Mouse (Mus musculus) midbrain, embryonic 16.5 days (tissue): ENCODE results near the gene Itpk1. TPM values are rescaled to one million over a fixed set of nuclear protein-coding genes. Genes with fewer than 3 reads are reported as not detected.
A peak's percentile ranks its signal among the peaks of the same experiment; 100 is the strongest.

ENCODE experiments used
- ATAC-seq: fragments of 200-750 bp; cut with Nextera tagmentation; 2 replicates; pipeline ENCODE4 v1.8.0; 2017; ENCODE audit warnings: moderate TSS enrichment
- H3K27ac ChIP-seq: fragments of 300-500 bp; sonication (generic); 2 replicates; pipeline ENCODE4 v1.5.1; 2014; ENCODE audit warnings: mild to moderate bottlenecking, low read length, mixed read lengths
- H3K27me3 ChIP-seq: fragments of 300-500 bp; sonication (generic); 2 replicates; pipeline ENCODE4 v1.6.1; 2014; ENCODE audit warnings: low read depth, low read length, mixed read lengths; ENCODE audit not compliant: control insufficient read depth, insufficient read depth
- H3K36me3 ChIP-seq: fragments of 300-500 bp; sonication (generic); 2 replicates; pipeline ENCODE4 v1.6.1; 2014; ENCODE audit warnings: mild to moderate bottlenecking, low read length, moderate library complexity, mixed read lengths; ENCODE audit not compliant: control insufficient read depth, insufficient read depth
- H3K4me1 ChIP-seq: fragments of 300-500 bp; sonication (generic); 2 replicates; pipeline ENCODE4 v1.6.1; 2014; ENCODE audit warnings: mild to moderate bottlenecking, low read length, mixed read lengths; ENCODE audit not compliant: control insufficient read depth, insufficient read depth
- H3K4me2 ChIP-seq: fragments of 300-500 bp; sonication (generic); 2 replicates; pipeline ENCODE4 v1.6.1; 2014; ENCODE audit warnings: mild to moderate bottlenecking, low read length, mixed read lengths
- H3K4me3 ChIP-seq: fragments of 300-500 bp; sonication (generic); 2 replicates; pipeline ENCODE4 v1.5.1; 2014; ENCODE audit warnings: low read depth, mild to moderate bottlenecking, low read length, moderate library complexity, mixed read lengths
- H3K9ac ChIP-seq: fragments of 300-500 bp; sonication (generic); 2 replicates; pipeline ENCODE4 v1.6.1; 2014; ENCODE audit warnings: low read depth, low read length, mixed read lengths
- H3K9me3 ChIP-seq: fragments of 300-500 bp; sonication (generic); replicated peaks from 2 replicates; pipeline ENCODE4 v1.6.1; 2014; ENCODE audit warnings: mild to moderate bottlenecking, low read length, mixed read lengths; ENCODE audit not compliant: control insufficient read depth, poor library complexity, severe bottlenecking
- WGBS: fragments of 180-500 bp; shearing (Covaris S2); extraction: QIAGEN DNeasy Blood & Tissue Kit; methylation state at CpG from one replicate; pipeline ENCODE4 v1.1.7; 2014; 5-methylcytosine and 5-hydroxymethylcytosine counted together
- polyA plus RNA-seq: library from polyadenylated mRNA; unstranded; fragments of >200 nt; fragmentation: Nextera tagmentation; extraction: Ambion mirVana; gene quantifications from 2 replicates; pipeline ENCODE4 v1.2.1, GENCODE M21; 2015

Gene Itpk1
- polyA plus RNA-seq, 1 experiment from 2014 or later: 39.3 TPM

DNA sequence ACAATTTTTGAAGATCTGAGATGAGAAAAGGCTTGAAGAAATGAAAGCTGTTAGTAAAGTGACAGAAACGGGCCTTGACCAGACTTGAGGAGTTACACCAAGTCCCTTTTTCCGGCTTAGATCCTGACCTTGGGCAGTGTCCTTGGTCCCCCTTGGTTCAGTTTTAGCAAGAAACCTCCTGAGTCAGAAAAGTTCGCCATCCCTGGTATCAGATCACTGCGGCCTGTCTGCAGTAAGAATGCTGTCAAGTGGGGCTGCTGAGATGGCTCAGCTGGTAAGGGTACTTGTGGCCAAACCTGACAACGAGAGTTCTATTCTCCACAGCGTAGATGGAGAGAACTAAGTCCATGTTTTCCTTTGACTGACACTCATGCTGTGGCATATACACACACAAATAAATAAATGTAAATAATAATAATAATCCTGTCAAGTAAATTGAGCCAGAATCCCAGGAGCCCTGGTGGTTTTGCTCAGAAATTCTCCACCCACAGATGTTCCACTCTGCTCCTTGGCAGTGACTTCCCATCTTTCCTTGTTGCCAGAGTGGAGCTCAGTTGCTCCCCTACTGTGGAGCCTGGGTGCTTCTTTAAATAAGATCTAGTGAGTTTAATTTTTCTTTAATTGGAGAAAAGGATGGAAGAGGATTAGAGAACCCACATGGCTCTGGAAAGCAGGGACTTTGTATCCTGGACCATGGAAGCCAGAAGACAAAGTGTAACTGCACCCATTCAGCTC, 1.3 kb upstream of the Itpk1 start:
- WGBS: 73% methylated on average over 6 of the region's 6 CpGs
- H3K4me1 ChIP-seq: peaks cover 25% of the 10 kb centered on the region
- no peaks in the 10 kb centered on the region for H3K9me3 ChIP-seq
- peak overlapping the region; percentile 63; the same call in 1 of the 2 replicates for H3K4me3 ChIP-seq
- H3K27me3 ChIP-seq: no peaks in the 10 kb centered on the region
- peak overlapping the region; percentile 78; the same call in 1 of the 2 replicates for H3K9ac ChIP-seq
- H3K36me3 ChIP-seq: no peaks in the 10 kb centered on the region
- ATAC-seq: no peak
- H3K4me2 ChIP-seq: peak overlapping the region; percentile 64
- H3K27ac ChIP-seq: no peak overlapping the region

DNA sequence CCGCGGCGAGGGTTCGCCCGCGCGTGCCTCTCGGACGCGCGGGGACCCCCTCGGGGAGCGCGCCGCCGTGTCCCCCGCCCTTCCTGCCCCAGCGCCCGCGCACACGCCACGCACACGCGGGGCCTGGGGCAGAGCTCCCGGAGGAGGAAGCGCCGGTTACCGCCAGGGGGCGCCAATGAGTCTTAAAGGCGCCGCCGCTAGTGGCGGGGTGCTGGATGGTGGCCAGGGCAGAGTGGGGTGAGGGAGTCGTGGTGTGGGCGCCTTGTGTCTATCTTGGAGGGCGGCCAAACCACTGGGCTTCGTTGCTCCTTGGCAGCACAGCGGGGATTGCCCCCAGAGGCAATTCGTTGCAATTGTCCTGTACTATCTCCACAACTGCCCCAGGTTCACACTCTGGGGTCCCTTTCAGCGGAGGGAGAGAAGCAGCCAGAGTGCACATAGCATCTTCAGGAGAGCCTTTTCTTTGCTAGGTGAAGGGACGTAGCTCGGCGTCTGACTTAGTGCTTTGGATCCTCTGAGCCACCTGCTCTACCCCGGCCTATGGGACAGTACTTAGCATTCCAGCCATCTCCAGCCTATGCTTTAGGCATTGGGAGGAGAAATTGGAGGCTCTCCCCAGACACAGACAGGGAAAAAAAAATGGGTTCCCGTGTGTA, 614 bp upstream of the Itpk1 start:
- Histone ChIP-seq H3K4me1 (peaks cover 28% of the 10 kb centered on the region), H3K4me2 (peak overlapping the region; percentile 64), H3K36me3 (no peaks in the 10 kb centered on the region), H3K9me3 (no peaks in the 10 kb centered on the region), H3K27ac (peak overlapping the region; percentile 89), H3K9ac (peak overlapping the region; percentile 78), H3K27me3 (no peaks in the 10 kb centered on the region), H3K4me3 (peak overlapping the region; percentile 63)
- peak; percentile 79 for ATAC-seq
- 1% methylated on average over 26 of the region's 45 CpGs for WGBS

GRCm38 (mm10) chr12:102703921-102704408, 765 bp downstream of the Itpk1 start:
- peak overlapping the region; percentile 78 for H3K9ac ChIP-seq
- H3K4me1 ChIP-seq: peaks cover 34% of the 10 kb centered on the region
- H3K27ac ChIP-seq: peak overlapping the region; percentile 89
- no peaks in the 10 kb centered on the region for H3K36me3 ChIP-seq
- WGBS: 5% methylated on average over 17 of the region's 17 CpGs
- peak overlapping the region; percentile 63 for H3K4me3 ChIP-seq
- peak; percentile 4; the same call in 1 of the 2 replicates for ATAC-seq
- no peaks in the 10 kb centered on the region for H3K9me3 ChIP-seq
- H3K4me2 ChIP-seq: peak overlapping the region; percentile 64
- no peaks in the 10 kb centered on the region for H3K27me3 ChIP-seq

DNA sequence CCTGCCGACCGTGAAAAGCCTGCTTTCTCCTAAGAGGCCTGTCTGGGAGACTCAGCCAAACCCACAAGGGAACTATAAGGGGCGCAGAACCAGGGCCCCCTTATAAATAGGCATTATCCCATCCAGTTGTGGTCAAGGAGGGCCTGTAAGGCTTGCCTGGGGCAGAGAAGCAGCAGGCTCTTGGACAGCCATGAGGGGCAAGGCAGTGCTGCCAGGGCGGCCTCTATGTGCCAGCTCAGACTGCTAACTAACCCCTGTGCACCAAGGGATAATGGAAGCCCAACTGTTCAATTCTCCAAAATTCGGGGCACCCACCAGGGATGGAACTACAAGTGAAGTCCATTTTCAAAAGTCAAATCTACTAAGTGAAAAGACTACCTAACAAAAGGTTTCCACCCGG, 1.3 kb downstream of the Itpk1 start:
- 24% methylated on average over 6 of the region's 6 CpGs for WGBS

GRCm38 (mm10) chr12:102703111-102703412, 1.7 kb downstream of the Itpk1 start:
- no peaks in the 10 kb centered on the region for H3K9me3 ChIP-seq
- peak overlapping the region; percentile 78 for H3K9ac ChIP-seq
- no peaks in the 10 kb centered on the region for H3K27me3 ChIP-seq
- peaks cover 41% of the 10 kb centered on the region for H3K4me1 ChIP-seq
- H3K4me2 ChIP-seq: peak overlapping the region; percentile 64
- WGBS: 1% methylated on average over 4 of the region's 4 CpGs
- peak overlapping the region; percentile 63 for H3K4me3 ChIP-seq
- H3K27ac ChIP-seq: peak overlapping the region; percentile 48
- no peaks in the 10 kb centered on the region for H3K36me3 ChIP-seq
- ATAC-seq: no peak

More for the DNA sequence above, 1.3 kb downstream of the Itpk1 start:
- peak overlapping the region; percentile 78 for H3K9ac ChIP-seq
- ATAC-seq: no peak
- peak overlapping the region; percentile 63 for H3K4me3 ChIP-seq
- H3K4me1 ChIP-seq: peaks cover 37% of the 10 kb centered on the region
- no peaks in the 10 kb centered on the region for H3K36me3 ChIP-seq
- no peaks in the 10 kb centered on the region for H3K27me3 ChIP-seq
- H3K4me2 ChIP-seq: peak overlapping the region; percentile 64
- peak overlapping the region; percentile 47 for H3K27ac ChIP-seq
- H3K9me3 ChIP-seq: no peaks in the 10 kb centered on the region

- Histone ChIP-seq H3K4me3 (peak overlapping the region; percentile 63), H3K4me2 (peak overlapping the region; percentile 64), H3K27me3 (no peaks in the 10 kb centered on the region), H3K36me3 (no peaks in the 10 kb centered on the region), H3K27ac (peak overlapping the region; percentile 48; the same call in 1 of the 2 replicates), H3K9ac (peak overlapping the region; percentile 54), H3K4me1 (peaks cover 45% of the 10 kb centered on the region), H3K9me3 (no peaks in the 10 kb centered on the region)
- 3% methylated on average over 15 of the region's 15 CpGs for WGBS
- no peak for ATAC-seq
Observed at GRCm38 (mm10) chr12:102702356-102703110, 2.2 kb downstream of the Itpk1 start.

GRCm38 (mm10) chr12:102701691-102702207, 3.0 kb downstream of the Itpk1 start:
- H3K36me3 ChIP-seq: no peaks in the 10 kb centered on the region
- H3K9me3 ChIP-seq: no peaks in the 10 kb centered on the region
- no peak overlapping the region; the same call in 1 of the 2 replicates for H3K4me3 ChIP-seq
- H3K4me1 ChIP-seq: peaks cover 45% of the 10 kb centered on the region
- H3K27me3 ChIP-seq: no peaks in the 10 kb centered on the region
- 93% methylated on average over 5 of the region's 5 CpGs for WGBS
- H3K9ac ChIP-seq: no peak overlapping the region
- peak overlapping the region; percentile 64 for H3K4me2 ChIP-seq
- H3K27ac ChIP-seq: no peak overlapping the region
- no peak for ATAC-seq

GRCm38 (mm10) chr12:102700453-102700852, 4.3 kb downstream of the Itpk1 start:
- no peak overlapping the region for H3K4me2 ChIP-seq
- 0 out of 2 replicates have a peak overlapping the region, but pooled peaks have one; percentile 2 for H3K27ac ChIP-seq
- no peak overlapping the region for H3K9ac ChIP-seq
- peaks cover 39% of the 10 kb centered on the region for H3K4me1 ChIP-seq
- H3K36me3 ChIP-seq: no peaks in the 10 kb centered on the region
- no peaks in the 10 kb centered on the region for H3K27me3 ChIP-seq
- H3K4me3 ChIP-seq: no peak overlapping the region
- no peaks in the 10 kb centered on the region for H3K9me3 ChIP-seq
- ATAC-seq: no peak
- WGBS: 68% methylated on average over 12 of the region's 12 CpGs
